Mouse (Mus musculus) lung, embryonic 14.5 days (tissue): ENCODE measurements around the gene Erich3. TPM values are rescaled to one million over a fixed set of nuclear protein-coding genes. Genes with fewer than 3 reads are reported as not detected.
"Not testable (repeated sequence)": the region's sequence is repeated elsewhere in the genome, so short reads cannot be mapped to it uniquely, and the experiment has no call there.

ENCODE experiments used
- ATAC-seq: fragments of 200-750 bp; cut with Nextera tagmentation; 2 replicates; pipeline ENCODE4 v1.8.0; 2017; ENCODE audit warnings: mild to moderate bottlenecking, moderate TSS enrichment, moderate library complexity; ENCODE audit not compliant: insufficient read depth
- DNase-seq: peaks from one replicate; pipeline ENCODE4 v3.0.0-alpha.2; 2015
- H3K27ac ChIP-seq: fragments of 300-500 bp; sonication (generic); 2 replicates; pipeline ENCODE4 v1.5.1; 2014; ENCODE audit warnings: low read depth, mild to moderate bottlenecking, moderate library complexity
- H3K27me3 ChIP-seq: fragments of 300-500 bp; sonication (generic); 2 replicates; pipeline ENCODE4 v1.6.1; 2014; ENCODE audit warnings: low read length, control low read depth; ENCODE audit not compliant: insufficient read depth
- H3K36me3 ChIP-seq: fragments of 300-500 bp; sonication (generic); 2 replicates; pipeline ENCODE4 v1.6.1; 2014; ENCODE audit warnings: control low read depth; ENCODE audit not compliant: insufficient read depth
- H3K4me1 ChIP-seq: fragments of 300-500 bp; sonication (generic); 2 replicates; pipeline ENCODE4 v1.6.1; 2014; ENCODE audit warnings: antibody characterized with exemption, control low read depth; ENCODE audit not compliant: insufficient read depth
- H3K4me2 ChIP-seq: fragments of 300-500 bp; sonication (generic); 2 replicates; pipeline ENCODE4 v1.6.1; 2014; ENCODE audit warnings: mild to moderate bottlenecking
- H3K4me3 ChIP-seq: fragments of 300-500 bp; sonication (generic); 2 replicates; pipeline ENCODE4 v1.5.1; 2014; ENCODE audit warnings: low read depth, low read length
- H3K9ac ChIP-seq: fragments of 300-500 bp; sonication (generic); 2 replicates; pipeline ENCODE4 v1.6.1; 2014
- H3K9me3 ChIP-seq: fragments of 300-500 bp; sonication (generic); 2 replicates; pipeline ENCODE4 v1.6.1; 2016; ENCODE audit warnings: low read depth, low read length, control low read depth
- CTCF ChIP-seq: IDR thresholded peaks from 2 replicates; pipeline ENCODE4 v1.5.1; 2016; ENCODE audit warnings: antibody characterized with exemption, low read depth
- WGBS: fragments of 180-500 bp; shearing (Covaris S2); extraction: QIAGEN DNeasy Blood & Tissue Kit; methylation state at CpG from one replicate; pipeline ENCODE4 v1.1.7; 2014; 5-methylcytosine and 5-hydroxymethylcytosine counted together
- polyA plus RNA-seq: library from polyadenylated mRNA; unstranded; fragments of >200 nt; fragmentation: Nextera tagmentation; extraction: Ambion mirVana; gene quantifications from 2 replicates; pipeline ENCODE4 v1.2.1, GENCODE M21; 2014

Gene Erich3
- not detected in 2 replicates for polyA plus RNA-seq

- peak within 1 kb of the TSS; percentile 53 for H3K4me2 ChIP-seq
- peaks cover 35% of the 10 kb centered on the region for H3K27me3 ChIP-seq
- no peaks in the 10 kb centered on the region for H3K36me3 ChIP-seq
- H3K27ac ChIP-seq, result no peak within 1 kb of the TSS
- TF ChIP-seq CTCF, result no peak
- DNase-seq (no peak), ATAC-seq (0 out of 2 replicates have a peak, but pooled peaks have one; percentile 6)
- WGBS, result 19% methylated on average over 7 of the region's 7 CpGs
- H3K4me1 ChIP-seq, result no peaks in the 10 kb centered on the region
- no peak within 1 kb of the TSS for H3K9ac ChIP-seq
- no peaks in the 10 kb centered on the region for H3K9me3 ChIP-seq
- H3K4me3 ChIP-seq, result peak within 1 kb of the TSS; percentile 22; the same call in 1 of the 2 replicates
Observed at GRCm38 (mm10) chr3:154663545-154663944, at the start of gene Erich3. Gene Erich3, plus strand, starts transcription at chr3:154663859.

DNA sequence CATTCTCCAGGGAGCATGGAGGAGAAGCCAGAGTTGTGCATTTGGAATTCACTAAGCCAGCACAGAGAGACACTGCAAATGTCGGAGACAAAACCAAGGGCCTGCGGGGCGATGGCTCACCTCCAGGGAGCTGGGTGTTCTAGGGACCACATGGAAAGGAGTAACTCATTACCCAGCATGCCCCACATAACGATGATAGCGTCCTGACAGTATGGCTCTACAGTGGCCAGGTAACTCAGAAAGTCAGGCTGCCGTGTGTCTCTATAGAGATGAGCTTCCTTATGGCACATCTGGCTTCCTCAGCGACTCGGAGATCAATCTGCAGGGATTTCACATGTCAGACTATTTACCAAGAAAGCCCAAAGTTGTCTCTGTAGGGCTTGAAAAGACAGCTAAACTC is 48.9 kb upstream of the Erich3 start:
- Histone ChIP-seq H3K27ac (no peak overlapping the region), H3K4me2 (no peak overlapping the region), H3K4me3 (no peak overlapping the region), H3K36me3 (0 out of 2 replicates have a peak, but pooled peaks cover 5% of the 10 kb centered on the region), H3K4me1 (no peaks in the 10 kb centered on the region), H3K9me3 (no peaks in the 10 kb centered on the region), H3K27me3 (no peaks in the 10 kb centered on the region), H3K9ac (no peak overlapping the region)
- ATAC-seq (no peak), DNase-seq (no peak)
- no peak for TF ChIP-seq CTCF
- WGBS, result 91% methylated on average over 8 of the region's 8 CpGs

GRCm38 (mm10) chr3:154615304-154615703 is 48.4 kb upstream of the Erich3 start:
- Histone ChIP-seq H3K4me2 (no peak overlapping the region), H3K9me3 (no peaks in the 10 kb centered on the region), H3K4me3 (no peak overlapping the region), H3K27me3 (no peaks in the 10 kb centered on the region), H3K9ac (no peak overlapping the region), H3K27ac (no peak overlapping the region), H3K36me3 (0 out of 2 replicates have a peak, but pooled peaks cover 5% of the 10 kb centered on the region), H3K4me1 (no peaks in the 10 kb centered on the region)
- WGBS, result 90% methylated on average over 7 of the region's 7 CpGs
- no peak for DNase-seq
- ATAC-seq, result no peak
- no peak for TF ChIP-seq CTCF

- ATAC-seq, result no peak
- Histone ChIP-seq H3K4me2 (no peak overlapping the region), H3K9me3 (no peaks in the 10 kb centered on the region), H3K4me1 (no peaks in the 10 kb centered on the region), H3K36me3 (0 out of 2 replicates have a peak, but pooled peaks cover 5% of the 10 kb centered on the region), H3K4me3 (no peak overlapping the region), H3K27me3 (no peaks in the 10 kb centered on the region), H3K27ac (no peak overlapping the region), H3K9ac (no peak overlapping the region)
- WGBS, result 85% methylated on average over 4 of the region's 4 CpGs
- no peak for DNase-seq
- TF ChIP-seq CTCF, result no peak
Observed at GRCm38 (mm10) chr3:154616106-154616505, 47.6 kb upstream of the Erich3 start.

GRCm38 (mm10) chr3:154628284-154628683 is 35.4 kb upstream of the Erich3 start:
- Histone ChIP-seq H3K9ac (no peak overlapping the region), H3K4me2 (no peak overlapping the region), H3K4me1 (no peaks in the 10 kb centered on the region), H3K27me3 (no peaks in the 10 kb centered on the region), H3K9me3 (no peaks in the 10 kb centered on the region), H3K36me3 (no peaks in the 10 kb centered on the region), H3K27ac (no peak overlapping the region), H3K4me3 (no peak overlapping the region)
- no peak for TF ChIP-seq CTCF
- DNase-seq (no peak), ATAC-seq (peak; percentile 70; the same call in 1 of the 2 replicates)

DNA sequence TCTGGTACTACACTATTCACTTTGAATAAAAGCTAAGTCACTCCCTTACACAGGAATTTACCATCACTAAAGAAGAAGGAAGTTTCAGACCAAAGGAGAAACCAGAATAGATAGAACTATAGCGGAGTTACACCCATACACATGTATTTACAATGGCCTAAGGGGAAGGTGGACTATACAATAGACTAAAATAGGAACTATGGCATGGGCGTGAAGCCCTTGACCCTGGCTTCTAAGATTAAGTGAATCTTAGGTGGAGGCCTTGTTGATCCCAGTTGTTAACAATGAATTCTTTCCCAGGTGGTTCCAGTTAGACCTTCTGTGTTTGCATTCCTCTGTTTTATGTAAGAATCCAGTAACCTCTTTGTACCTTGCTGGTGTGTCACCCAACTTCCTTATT is 32.4 kb upstream of the Erich3 start:
- H3K27me3 ChIP-seq, H3K4me3 ChIP-seq, H3K9me3 ChIP-seq, H3K4me2 ChIP-seq, H3K9ac ChIP-seq, H3K4me1 ChIP-seq, H3K27ac ChIP-seq, ATAC-seq, H3K36me3 ChIP-seq, DNase-seq: not testable (repeated sequence)
- 86% methylated on average over 2 of the region's 2 CpGs for WGBS

GRCm38 (mm10) chr3:154633091-154633490 is 30.6 kb upstream of the Erich3 start:
- TF ChIP-seq CTCF, result no peak
- H3K36me3 ChIP-seq, result no peaks in the 10 kb centered on the region
- no peak overlapping the region for H3K4me3 ChIP-seq
- no peaks in the 10 kb centered on the region for H3K9me3 ChIP-seq
- DNase-seq, result no peak
- H3K27ac ChIP-seq, result no peak overlapping the region
- ATAC-seq, result no peak
- H3K4me1 ChIP-seq, result no peaks in the 10 kb centered on the region
- H3K4me2 ChIP-seq, result no peak overlapping the region
- WGBS, result 89% methylated on average over 5 of the region's 5 CpGs
- no peak overlapping the region for H3K9ac ChIP-seq
- H3K27me3 ChIP-seq, result no peaks in the 10 kb centered on the region
